Mouse (Mus musculus): ENCODE measurements at regions not wholly inside any gene's neighbourhood (a gene's known extent, or its start where the extent isn't known, plus 50 kb on each side); places are given as distances from the start of the nearest gene placed in this dataset.

DNA sequence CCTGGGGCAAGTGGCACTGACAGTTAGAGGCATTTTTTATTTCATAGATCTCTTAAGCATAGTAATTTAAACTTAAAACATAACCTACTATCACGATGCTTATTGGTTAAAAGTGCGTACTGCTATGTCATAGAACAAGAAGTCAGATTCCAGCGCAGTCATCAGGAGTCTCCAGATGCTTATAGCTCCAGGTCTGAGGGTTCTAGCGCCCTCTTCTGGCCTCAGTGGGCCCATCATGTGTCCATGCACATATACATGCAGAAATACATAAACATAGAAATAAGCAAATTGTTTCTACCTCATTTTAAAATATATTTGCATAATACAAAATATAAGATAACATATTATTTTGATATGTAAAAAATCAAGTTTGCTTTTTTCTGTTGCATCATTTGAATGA is 1002.8 kb upstream of the Adgrl2 start:
- DNase-seq (ENCODE audit: low spot score in 2 of 2), result no peak

DNA sequence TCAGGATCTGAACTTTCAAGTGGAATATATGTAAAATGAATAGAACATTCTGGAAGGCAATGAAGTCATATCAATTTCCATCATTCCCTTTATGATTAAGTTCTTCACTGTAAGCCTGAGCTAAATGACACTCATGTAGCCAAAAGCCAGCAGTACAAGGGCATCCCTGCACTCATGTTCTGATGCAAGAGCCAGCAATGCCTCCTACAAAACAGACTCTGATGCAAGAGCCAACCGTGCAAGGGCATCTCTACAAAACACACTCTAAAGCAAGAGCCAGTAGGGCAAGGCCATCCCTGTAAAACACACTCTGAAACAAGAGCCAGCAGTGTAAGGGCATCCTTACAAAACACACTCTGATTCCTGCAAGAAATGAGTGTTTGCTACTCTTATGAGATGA is 997.4 kb upstream of the Adgrl2 start:
- no peak for DNase-seq (ENCODE audit: low spot score in 2 of 2)

DNA sequence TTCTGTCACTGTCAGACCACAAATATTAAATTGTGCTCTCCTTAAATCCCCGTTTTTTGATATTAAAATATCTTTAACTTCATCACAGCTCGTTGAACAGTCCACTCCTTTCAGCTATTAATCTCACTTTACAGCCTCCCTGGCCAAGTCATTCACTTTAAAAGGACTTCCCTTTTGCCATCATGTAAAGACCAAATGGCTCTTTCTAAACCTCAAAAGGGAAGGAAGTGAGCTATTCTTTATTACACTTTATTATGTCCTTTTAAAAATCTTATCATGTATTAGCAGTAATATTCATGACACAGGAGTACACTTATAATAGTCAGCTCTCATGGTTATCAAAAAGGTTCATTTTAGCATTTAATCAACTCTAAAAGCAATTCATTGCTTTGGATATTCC is 966.6 kb upstream of the Adgrl2 start:
- DNase-seq (ENCODE audit: low spot score in 2 of 2), result no peak

GRCm38 (mm10) chr3:149936197-149936596 is 945.8 kb upstream of the Adgrl2 start:
- DNase-seq (ENCODE audit: low spot score in 2 of 2), result no peak

GRCm38 (mm10) chr3:149934832-149935231 is 944.5 kb upstream of the Adgrl2 start:
- no peak for DNase-seq (ENCODE audit: low spot score in 2 of 2)

- no peak for DNase-seq (ENCODE audit: low spot score in 2 of 2)
These were observed 938.4 kb upstream of the Adgrl2 start for GRCm38 (mm10) chr3:149928456-149929360.

DNA sequence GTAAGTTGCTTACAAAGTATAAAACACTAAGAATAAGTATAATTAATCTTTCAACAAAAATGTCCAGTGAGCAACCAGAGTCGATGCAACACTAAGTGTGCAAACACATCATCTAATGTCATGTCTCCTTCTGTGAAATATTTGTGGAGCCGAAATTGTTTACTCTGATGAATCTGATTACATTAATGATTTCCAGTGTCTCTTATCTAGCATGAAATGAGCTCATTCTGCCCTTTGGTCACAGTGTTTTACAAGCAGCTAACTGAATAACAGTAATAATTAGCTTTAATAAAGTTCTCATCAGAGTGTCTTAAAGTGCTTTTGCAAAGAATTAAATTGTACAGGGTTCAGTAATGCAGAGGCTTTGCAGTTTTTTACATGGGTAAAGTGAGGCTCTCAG is 929.9 kb upstream of the Adgrl2 start:
- no peak for DNase-seq (ENCODE audit: low spot score in 2 of 2)

- no peak for DNase-seq (ENCODE audit: low spot score in 2 of 2)
These were observed 927.8 kb upstream of the Adgrl2 start for GRCm38 (mm10) chr3:149918201-149918600.

- DNase-seq (ENCODE audit: low spot score in 2 of 2), result no peak
These were observed 920.4 kb upstream of the Adgrl2 start for GRCm38 (mm10) chr3:149910721-149911120.

DNA sequence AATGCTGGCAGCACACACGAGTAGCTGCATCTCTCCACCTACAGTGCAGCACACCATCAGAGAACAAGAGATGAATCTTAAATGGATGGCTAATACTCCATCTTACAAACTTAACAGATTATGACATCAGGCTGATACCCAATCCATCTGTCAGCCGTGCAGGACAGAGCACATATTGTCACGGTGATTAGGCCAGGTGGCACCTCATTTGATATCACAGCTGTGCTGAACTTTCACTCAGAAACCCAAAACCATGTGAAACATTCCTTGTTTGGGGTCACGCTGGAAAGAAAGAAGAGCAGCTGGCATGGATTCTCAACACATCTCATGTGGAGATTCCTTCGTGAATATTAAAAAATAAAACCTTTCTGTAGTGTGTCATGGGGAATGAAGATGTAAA is 911.4 kb upstream of the Adgrl2 start:
- no peak for DNase-seq (ENCODE audit: low spot score in 2 of 2)

- no peak for DNase-seq (ENCODE audit: low spot score in 2 of 2)
These were observed 886.2 kb upstream of the Adgrl2 start for GRCm38 (mm10) chr3:149876553-149876952.

DNA sequence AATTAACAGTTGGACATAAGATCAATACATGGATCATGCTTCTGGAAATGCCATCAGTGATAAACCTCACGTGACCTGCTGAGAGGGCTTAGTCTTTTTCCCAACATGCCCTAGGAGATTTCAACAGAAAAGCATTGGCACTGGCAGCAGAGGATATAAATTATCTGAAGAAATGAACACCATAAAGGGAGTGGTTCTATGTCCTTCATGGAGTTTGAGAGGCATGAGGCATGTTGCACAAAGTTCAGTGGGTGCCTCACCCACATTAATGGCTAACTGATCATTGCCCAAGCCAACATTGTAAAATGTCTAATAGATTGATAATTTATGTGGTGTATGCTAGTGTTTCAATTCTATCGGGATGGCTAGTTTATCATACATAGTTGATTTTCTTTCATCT is 875.6 kb upstream of the Adgrl2 start:
- no peak for DNase-seq (ENCODE audit: low spot score in 2 of 2)

- no peak for DNase-seq (ENCODE audit: low spot score in 2 of 2)
These were observed 856.7 kb upstream of the Adgrl2 start for GRCm38 (mm10) chr3:149846941-149847539.

DNA sequence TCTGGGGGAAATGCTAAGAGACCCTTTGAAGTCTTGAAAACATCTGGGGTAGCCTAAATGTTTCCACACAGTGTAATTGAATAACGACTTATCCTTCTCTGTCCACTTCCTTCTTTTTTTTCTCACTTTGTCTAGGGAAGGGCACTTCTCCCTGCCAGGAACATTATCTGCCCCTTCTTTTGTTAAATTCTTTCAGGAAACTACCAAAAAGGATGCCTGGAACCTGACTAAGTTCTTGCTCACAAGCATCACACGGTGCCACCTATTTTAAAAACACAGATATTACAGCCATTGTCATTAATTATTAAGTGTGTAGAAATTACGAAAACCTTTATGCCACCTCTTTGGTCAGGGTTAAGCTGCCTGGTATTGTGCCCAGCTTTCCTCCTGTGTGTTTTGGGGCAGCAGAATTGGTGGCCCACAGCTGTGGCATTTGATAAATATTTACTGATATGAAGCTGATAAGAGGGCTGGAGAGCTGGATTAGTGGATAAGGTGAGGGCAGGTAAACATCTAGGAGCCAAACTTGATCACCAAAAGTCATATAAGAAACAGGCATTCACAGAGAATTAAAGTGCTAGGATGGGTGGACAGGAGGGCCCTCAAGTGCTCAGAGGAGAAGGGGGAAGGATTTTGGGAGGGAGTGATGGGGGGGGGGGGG is 855.6 kb upstream of the Adgrl2 start:
- DNase-seq (ENCODE audit: low spot score in 2 of 2), result no peak

DNA sequence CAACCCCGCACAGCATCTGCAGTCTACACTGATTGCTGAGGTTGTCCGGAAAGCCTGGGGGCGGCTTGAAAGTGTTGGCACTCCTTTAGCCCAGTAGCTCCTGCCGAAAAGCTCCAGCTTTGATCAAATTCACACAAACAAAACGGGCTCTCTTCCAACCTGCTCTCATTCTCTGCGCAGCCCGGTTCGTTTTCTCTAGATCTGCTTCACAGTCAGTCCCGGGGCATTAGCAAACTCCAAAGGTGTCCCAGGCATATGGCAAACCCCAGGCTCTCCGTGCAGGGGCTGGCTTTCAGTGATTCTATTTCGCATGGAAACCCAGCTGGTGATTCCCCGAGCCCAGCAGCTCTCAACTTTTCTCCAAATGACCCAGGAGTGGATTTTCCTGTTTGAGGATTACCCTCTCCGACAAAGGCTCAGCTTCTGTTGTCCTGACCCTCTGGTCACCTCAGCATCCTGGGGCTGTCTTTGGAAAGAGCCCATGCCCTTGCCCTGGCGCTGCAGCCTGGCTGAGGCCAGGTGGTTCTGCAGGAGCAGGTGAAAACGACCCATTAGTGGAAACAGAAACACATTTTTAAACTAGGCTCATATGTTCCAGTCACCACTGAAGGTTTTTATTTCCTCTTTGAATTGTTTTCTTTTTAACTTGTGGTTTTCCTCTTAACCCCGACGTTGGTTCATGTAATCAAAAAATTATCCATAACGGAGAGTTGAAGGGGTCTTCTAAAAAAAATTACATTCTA is 854.9 kb upstream of the Adgrl2 start:
- peak in 1 of 2 experiments; percentile 11 for DNase-seq (ENCODE audit: low spot score in 2 of 2)

GRCm38 (mm10) chr3:149837921-149838320 is 847.6 kb upstream of the Adgrl2 start:
- DNase-seq (ENCODE audit: low spot score in 2 of 2), result no peak

DNA sequence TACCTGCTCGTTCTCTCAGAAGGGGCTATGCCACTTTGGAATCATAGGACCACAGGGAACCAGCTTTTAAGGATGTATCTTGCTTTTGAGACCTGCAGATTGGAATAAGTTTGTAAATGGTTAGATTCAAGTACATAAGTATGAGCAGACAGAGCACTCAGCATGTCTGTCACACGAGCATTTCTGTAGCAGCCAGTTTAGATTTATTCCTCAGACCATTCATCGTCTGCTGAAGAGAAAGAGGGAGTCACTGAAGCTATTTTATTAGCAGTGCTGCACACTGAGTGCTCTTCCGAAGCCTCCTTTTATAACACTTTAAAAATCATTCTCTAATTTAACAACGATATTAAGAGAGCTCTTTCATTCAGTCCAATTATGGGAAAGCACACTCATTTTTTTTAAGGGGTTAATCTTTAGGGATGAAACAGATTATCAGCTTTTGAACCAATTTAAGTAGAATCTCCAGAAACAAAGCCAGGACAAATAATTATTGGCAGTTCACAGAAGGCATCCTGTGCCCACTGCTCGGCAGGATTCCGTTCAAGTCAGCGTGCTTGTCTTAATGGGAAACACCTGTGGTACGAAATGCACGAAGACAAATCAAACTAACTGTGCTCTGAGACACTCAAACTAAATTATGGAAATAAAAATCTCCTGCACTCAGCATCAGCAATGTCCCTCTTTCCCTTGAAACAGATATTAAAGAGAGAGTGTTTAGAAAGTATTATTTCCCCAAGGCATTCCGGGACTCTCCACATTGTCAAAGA is 846.3 kb upstream of the Adgrl2 start:
- no peak for DNase-seq (ENCODE audit: low spot score in 2 of 2)

GRCm38 (mm10) chr3:149827181-149827580 is 836.8 kb upstream of the Adgrl2 start:
- DNase-seq (ENCODE audit: low spot score in 2 of 2), result no peak

DNA sequence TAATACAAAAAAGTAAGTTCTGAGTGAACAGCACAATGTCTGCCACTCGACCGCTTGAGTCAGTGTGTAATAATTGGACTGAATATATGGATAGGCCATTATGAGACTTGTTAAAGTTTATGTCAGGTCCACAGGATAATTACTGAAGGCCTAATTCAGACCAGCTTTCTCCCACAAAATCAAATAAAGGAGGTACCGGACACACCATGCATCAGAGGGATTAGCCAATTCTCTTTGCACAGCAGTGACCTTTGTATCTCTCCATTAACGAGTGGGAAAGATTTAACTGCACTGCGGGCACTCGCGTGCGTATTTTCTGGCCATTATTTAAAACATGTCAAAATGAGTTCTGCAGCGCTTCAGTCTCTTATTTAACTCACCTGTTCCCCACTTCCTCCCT is 836.4 kb upstream of the Adgrl2 start:
- DNase-seq (ENCODE audit: low spot score in 2 of 2), result no peak

DNA sequence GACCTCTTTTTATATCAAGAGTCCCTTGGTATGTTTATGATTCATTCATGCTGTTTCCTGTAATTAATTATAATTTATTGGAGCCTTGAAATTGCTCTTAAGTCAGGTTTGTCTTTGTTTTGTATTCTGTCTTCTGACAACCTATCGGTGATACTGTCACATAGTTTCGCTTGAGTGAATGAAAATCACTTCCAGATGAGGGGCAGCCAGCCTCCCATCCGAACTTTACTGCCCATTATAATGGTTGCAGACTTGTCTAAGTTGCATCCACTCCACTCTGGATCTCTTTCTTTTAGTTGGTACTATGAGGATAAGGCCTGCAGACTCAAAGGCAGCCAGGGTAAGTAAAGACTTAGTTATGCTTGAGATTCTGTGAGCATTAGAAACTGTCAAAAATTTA is 830.3 kb upstream of the Adgrl2 start:
- no peak for DNase-seq (ENCODE audit: low spot score in 2 of 2)

DNA sequence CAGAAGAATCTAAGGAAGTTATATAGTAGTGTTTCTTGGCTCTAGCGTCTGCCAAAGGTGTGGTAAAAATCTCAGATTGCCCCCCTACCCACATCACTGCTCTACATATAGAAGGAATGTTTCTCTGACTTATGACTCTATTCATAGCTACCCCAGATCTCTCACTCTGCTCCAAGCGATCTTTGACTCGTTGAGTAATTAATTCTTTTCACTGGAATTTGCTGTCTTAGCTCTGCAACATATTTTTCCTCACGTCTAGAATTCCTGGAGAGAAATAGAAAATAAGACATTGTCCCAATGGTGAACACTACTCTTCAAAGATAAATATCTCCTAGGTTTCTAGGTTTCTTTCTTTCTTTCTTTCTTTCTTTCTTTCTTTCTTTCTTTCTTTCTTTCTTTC is 829.5 kb upstream of the Adgrl2 start:
- no peak for DNase-seq (ENCODE audit: low spot score in 2 of 2)
